Mouse (Mus musculus) common myeloid progenitor, adult 5-6 weeks (primary cell): ENCODE data around the gene Rap1gap2. TPM values are rescaled to one million over a fixed set of nuclear protein-coding genes. Genes with fewer than 3 reads are reported as not detected.

Experiments
- ATAC-seq: replicated peaks from 2 replicates; pipeline ENCODE4 v1.8.0; 2016; ENCODE audit warnings: low read depth, mild to moderate bottlenecking, moderate TSS enrichment, inconsistent platforms; ENCODE audit not compliant: poor library complexity, severe bottlenecking
- total RNA-seq: library from RNA; stranded (forward); fragments of 200-1000, 187-1606 nt; gene quantifications from 2 replicates; pipeline ENCODE4 v1.2.3, GENCODE M21; 2017

Gene Rap1gap2
- 2.0 TPM in 2 replicates for total RNA-seq

- ATAC-seq = peak; percentile 39; the same call in 1 of the 2 replicates
Observed at GRCm38 (mm10) chr11:74610545-74611176, at the start of gene Rap1gap2. TSS of gene Rap1gap2 (minus strand) at chr11:74610915.

GRCm38 (mm10) chr11:74660336-74660735 is 49.6 kb upstream of the Rap1gap2 start:
- no peak for ATAC-seq

- no peak for ATAC-seq
Observed at GRCm38 (mm10) chr11:74655941-74656340, 45.2 kb upstream of the Rap1gap2 start.

DNA sequence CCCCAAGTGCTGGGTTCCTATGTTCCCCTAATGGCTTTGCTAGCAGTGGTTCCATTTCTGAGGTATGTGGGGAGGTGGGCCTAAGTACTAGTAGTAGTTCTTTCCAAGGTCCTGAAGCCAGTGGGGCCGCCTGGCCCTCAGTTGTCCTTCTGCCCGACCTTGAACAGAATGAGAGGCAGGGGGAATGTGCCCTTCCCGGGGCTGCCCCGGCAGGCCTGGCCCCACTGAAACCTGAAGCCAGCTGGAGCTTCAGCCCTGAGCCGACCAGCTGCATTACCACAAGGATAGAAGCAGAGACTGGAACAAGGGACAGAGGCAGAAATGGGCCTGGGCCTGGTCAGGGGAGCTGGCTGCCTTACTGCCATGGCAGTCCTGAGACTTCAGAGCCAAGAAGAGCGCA is 42.7 kb upstream of the Rap1gap2 start:
- ATAC-seq = no peak

DNA sequence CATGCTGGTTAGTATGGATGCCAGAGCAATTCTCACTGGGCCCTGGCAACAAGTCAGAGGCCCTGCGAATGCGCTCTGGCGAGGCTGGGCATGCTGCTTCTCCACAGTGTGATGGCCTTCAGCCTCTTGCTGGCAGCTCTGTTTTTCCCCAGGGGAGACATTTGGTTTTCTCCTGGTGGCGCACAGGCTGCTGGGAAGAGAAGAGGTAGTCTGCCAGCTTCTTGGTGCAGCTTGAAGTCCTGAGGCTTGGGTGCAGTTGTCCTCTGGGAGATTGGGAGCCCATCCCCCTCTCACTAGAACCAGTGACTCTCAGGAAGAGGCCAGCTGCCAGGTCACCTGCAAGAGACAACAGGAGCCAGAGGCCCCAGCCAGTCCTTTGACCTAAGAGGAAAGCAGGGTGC is 42.1 kb upstream of the Rap1gap2 start:
- no peak for ATAC-seq

DNA sequence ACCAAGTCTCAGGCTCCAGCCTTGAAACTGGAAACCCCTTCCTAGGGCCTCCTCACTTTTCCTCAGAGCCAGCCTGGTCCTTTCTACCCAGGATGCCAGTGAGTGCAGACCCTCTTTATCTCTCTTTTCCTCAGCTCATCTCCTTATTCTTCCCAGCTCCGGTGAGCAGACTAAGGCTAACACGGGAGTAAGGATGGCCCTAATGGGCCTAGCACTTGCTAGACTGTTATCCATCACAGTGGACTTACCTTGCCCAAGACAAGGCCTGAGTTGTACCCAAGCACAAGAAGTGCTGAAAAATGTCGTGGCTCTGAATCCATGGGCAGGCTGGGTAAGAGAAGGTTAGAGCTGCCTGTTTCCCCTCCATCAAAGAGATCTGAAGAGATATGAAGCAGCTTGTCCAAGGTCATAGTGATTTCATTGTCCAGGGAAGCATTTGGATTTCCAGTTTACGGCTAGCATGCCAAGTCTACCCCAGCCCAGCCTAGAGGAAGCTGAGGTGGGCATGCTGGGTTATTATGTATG is 39.9 kb upstream of the Rap1gap2 start:
- no peak for ATAC-seq

DNA sequence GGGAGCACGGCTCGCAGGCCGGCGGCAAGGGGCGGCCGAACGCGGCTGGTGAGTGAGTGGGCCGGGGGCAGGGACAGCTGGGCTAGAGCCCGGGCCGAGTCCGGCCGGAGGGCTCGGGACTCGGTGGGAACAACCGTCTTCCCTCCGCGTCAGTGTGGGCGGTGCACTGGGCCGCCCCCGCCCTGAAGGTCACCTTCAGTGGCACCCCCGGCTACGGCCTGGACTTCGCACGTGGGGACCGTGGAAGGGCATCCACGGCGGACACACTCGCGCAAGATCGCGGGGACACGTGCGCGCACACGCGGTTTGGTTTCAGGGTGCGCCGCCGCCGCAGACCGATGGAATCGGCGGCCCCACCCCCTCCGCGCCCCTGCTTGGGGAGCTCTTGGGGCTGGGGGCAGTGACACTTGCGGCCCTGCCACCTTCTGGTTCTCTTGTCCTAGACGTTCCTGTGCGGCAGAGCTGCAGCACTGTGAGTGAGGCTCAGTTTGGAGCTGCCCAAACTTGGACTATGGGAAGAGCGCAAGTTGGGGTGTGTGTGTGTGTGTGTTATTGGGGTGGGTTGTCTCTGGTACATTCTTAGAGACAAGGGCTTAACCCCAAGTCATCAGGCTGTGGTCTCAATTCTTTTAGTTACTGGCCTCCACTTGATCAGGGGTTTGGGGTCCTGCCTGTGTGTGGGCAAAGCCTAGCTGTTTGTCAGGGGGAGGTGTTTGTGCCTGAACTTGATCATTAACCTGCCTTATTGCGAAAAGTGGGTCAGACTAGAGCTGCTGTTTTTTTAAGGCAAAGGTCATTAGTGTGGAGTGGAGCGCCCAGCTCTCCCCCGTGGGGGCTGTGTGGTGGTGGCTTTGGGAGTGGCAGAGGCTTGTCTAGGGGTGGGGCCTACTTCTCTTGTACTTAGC is 39.2 kb upstream of the Rap1gap2 start:
- peak; percentile 27 for ATAC-seq

DNA sequence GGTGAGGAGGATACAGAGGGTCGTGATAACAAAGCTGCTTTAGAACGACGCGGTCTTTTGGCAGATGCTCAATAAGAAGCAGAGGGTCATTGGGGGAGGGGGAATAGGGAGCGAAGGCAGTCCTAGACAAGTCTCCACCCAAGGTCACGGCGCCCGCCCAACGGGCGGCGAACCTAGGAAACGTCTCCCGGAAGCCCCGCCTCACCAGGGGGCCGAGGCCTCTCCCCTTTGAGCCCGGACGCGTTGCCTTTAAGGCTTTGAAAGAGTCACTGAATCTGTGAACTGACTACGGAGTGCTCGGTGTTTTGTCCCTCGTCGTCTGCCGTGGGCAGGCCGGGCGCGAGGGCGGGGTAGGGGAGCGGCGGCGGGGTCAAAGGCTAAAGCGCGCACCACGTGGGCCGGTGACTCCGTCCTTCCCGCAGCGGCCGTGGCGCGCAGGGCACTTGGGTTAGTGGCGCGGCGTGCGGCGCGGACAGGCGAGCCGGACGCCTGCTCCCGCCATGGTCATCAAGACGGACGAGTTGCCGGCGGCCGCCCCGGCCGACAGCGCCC is 38.5 kb upstream of the Rap1gap2 start, which contains the start of gene Cluh:
Gene Cluh, plus strand, starts transcription at position 401 of the 552 bp plus-strand sequence.
- peak; percentile 93 for ATAC-seq

DNA sequence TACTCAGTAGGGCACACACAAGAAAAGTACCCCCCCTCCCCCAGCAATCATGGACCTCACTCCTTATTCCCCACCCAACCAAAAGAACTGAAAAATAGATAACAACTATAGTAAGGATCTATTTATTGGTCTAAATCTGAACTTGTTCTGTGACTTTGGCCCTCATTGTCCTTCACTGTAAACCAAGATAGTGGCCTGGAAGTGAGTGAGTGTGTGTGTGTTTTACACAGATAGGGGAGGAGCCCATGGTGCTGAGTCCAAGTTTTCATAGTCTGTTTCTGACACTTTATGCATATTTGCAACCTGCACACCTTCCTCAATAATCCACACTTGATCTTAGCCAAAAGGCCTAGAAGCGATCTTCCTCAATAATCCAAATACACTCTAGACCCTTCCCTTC is 38.0 kb upstream of the Rap1gap2 start:
- ATAC-seq = peak; percentile 3; the same call in 1 of the 2 replicates

DNA sequence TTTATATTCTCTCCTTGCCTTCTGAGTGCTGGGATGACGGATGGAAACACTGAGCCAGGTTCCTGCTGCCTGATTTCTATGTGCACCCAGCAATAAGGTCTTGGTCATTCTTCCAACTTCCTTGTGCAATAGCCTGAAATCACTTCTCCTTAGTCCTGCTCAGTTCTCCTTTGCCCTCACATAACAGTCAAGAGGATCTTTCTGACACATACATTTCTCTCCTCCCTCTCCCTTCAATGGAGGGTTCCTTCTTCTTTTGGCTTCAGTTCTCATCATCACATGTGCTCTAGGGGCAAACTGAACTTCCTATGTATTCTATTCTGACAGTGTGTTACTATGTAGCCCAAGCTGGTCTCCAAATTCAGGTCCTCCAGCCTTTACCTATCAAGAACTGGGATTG is 37.3 kb upstream of the Rap1gap2 start:
- ATAC-seq = peak; percentile 26

DNA sequence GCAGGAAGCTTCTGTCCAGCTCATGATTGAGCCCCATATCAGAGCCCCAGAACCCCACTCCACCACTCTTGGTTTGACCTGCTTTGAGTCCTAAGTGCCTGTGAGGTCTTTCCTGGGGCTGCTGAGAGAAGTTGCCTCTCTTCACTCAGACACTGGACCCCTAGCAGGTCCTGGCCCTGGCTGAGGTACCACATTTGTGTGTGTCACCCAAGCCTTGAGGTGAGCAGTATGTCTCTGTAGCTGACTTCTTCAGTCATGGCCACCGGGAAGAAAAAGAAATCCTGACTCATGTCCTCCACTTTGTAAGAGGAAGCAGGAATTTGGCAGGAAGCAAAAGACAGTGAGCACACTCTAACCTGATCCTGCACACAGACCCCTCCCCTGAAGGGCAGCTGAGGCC is 28.9 kb upstream of the Rap1gap2 start:
- no peak for ATAC-seq

DNA sequence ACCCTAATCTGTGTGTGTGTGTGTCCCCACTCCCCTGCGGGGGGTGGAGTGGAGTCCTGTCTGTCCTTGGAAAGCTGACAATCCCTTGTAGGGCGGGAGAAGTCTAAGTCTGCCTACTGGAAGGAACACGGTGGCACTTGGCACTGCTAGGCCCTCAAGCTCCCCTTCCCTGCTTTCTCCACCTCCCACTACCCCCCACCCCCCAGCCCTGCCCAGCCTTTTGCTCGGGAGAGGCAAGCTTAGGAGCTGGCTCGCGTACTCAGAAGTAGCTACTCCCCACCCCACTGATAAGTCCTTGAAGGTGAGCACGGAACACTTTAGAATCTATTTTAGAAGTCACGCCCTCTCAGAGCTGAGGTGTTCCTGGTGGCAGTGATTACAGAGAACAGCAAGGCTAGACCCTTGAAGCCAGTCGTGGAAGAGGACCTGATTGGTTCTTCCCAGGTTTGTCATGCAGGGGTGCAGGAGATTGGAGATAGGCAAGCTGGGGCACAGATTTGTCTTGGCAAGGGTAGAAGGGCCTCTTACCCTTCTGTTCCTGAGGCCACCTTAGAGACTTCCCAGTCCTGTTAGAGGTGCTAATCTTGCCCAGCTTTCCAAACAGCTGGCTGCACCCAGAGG is 28.2 kb upstream of the Rap1gap2 start:
- no peak for ATAC-seq

DNA sequence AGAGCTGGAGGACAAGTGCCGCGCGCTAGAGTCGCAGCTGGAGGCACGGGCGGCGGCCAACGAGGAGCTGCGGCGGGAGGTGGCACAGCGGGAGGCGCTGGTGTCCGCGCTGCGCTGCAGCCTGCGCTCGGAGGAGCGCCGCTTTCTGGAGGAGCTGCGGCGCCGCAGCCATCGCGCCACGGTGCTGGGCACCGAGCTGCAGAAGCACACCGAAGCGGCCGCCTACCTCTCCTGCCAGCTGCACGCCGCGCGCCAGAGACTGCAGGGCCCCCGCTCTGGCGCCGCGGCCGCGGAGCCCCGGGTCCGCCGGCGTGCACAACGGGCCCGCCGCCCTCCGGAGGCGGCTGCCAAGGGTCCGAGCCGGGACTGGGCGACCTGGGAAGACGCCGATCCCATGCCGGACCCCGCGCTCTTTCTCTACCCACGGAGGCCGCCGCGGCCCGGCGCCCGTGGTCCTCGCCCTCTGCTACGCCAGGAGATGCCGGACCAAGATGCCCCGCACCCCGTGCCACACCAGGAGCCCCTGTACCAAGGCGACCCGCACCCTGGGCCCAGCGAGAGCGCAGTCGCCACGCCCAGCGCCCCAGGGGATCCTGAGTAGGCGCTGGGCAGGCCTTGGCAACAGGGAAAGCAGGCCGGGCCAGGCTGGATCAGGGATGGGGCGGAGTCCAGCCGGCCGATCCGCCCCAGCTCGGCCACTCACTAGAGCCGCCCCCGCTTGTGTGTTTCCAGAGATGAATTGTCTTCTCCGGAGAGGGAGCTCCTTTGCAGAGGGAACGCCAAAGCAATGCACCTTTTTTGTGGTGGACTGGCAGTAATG is 27.5 kb upstream of the Rap1gap2 start:
- ATAC-seq = peak; percentile 76

DNA sequence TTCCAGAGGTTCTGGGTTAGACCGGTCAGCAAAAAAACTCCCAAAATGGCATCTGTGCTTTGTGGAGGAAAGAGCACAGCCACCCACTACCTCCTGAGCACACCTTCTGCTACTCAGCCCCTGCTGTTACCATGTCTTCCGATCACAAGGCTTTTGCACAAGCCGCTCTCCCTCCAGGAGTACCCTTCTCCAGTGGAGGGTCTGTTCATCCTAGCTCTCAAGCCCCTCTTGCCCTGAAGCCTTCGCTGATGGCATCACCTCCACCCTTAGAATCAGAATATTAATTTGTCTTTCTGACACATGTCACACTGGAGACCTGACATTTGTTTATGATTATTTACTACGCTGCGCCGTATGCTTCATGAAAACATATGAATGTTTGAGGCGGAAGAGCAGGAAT is 26.8 kb upstream of the Rap1gap2 start:
- ATAC-seq = no peak

DNA sequence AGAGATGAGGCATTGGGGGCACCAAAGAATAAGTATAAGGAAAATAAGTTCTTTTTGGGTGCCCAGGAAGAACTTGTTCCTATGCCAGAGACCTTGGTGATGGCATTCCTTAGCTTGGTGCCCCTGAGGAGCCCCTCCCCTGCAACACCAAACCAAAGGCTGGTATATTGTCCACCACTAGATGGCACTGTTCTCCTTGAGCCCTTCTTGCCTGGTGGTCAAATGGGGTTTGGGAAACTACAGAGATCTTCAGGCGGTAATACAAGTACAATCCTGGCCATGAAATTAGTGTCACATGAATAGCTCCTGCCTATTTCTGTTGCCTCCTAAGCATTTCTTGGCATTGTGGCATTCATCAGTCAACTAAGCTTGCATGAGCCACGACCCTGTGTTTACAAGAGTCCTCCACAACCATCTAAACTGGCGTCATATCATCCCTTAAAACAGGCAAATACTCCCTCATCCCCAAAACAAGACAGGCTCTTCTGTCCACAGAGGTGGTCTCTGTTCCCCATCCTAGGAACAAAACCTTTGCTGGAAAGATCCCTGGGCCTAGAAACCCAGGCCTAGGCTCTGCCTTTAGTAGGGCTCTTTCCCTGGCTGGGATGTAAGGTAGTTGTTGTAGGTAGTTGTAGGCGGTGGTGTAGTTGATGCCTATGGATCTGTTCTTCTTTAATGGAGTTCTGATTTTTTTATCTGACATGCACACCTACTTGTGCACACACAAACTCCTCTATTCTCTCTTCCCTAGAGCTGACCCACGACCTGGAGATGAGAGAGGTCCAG is 24.0 kb upstream of the Rap1gap2 start:
- ATAC-seq = peak; percentile 72

GRCm38 (mm10) chr11:74631880-74632789 is 21.4 kb upstream of the Rap1gap2 start:
- ATAC-seq = no peak

GRCm38 (mm10) chr11:74627481-74627880 is 16.8 kb upstream of the Rap1gap2 start:
- no peak for ATAC-seq

DNA sequence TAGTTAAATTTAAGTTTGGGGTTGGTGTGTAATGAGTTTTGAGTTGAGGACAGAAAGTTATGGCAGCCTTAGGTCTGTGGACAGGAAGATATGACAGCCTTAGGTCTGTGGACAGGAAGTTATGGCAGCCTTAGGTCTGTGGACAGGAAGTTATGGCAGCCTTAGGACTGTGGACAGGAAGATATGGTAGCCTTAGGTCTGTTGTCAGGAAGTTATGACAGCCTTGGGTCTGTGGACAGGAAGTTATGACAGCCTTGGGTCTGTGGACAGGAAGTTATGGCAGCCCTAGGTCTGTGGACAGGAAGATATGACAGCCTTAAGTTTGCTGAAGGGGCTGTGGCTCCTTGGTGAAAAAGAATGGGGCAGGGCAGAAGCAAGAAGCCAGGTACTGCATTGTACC is 14.6 kb upstream of the Rap1gap2 start:
- ATAC-seq = peak; percentile 41; the same call in 1 of the 2 replicates
